Mouse (Mus musculus): ENCODE data around the gene Irgm1. TPM values are rescaled to one million over a fixed set of nuclear protein-coding genes. Genes with fewer than 3 reads are reported as not detected.

Gene Irgm1
- total and polyA plus RNA-seq, 3 experiments, result 25.7 to 58.1 (median 49.0) TPM

DNA sequence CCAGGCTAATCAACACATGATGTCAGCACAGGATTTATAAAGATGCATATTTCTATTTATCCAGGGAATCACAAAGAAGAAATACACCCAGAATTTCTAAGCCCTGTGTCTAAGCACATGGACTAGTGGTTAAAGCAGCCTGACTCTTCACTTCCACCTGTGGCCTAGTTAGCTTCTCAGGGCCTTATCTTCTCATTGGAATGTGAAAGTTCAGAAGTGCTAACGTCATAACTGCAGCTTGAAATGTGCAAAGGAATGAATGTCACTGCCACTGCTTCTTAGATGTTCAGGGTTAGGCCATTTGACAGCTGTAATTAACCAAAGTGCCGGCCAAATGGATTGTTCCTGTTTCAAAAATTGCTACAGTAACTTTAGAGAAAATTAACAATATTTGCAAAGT is 41.2 kb downstream of the Irgm1 start:
- TF ChIP-seq E2F4 (IDR thresholded peaks at IDR 0.05; ENCODE audit: insufficient replicate concordance, low read depth, low read length) (no peak), KAT2A (IDR thresholded peaks at IDR 0.05; ENCODE audit: insufficient replicate concordance, low read length) (no peak), TCF12 (IDR thresholded peaks at IDR 0.05; ENCODE audit: low read depth, low read length) (no peak), POLR2AphosphoS2 (IDR thresholded peaks at IDR 0.05; ENCODE audit: low read depth, low read length) (no peak), CHD1 (IDR thresholded peaks at IDR 0.05; ENCODE audit: low read depth, low read length) (no peak), SMC3 (IDR thresholded peaks at IDR 0.05; ENCODE audit: low read depth, low read length) (no peak), IRF4 (IDR thresholded peaks at IDR 0.05; ENCODE audit: low read depth, low read length) (no peak), MAX (IDR thresholded peaks at IDR 0.05; ENCODE audit: low read length) (no peak), PAX5 (IDR thresholded peaks at IDR 0.05; ENCODE audit: low read length) (no peak), SIN3A (IDR thresholded peaks at IDR 0.05; ENCODE audit: low read length) (no peak), RCOR1 (conservative IDR thresholded peaks at IDR 0.05; ENCODE audit: low read depth, low read length) (no peak), JUN (IDR thresholded peaks at IDR 0.05; ENCODE audit: insufficient read depth, low read depth, low read length) (no peak), MAZ (IDR thresholded peaks at IDR 0.05; ENCODE audit: low read depth, low read length) (no peak), MAFK (IDR thresholded peaks at IDR 0.05; ENCODE audit: insufficient replicate concordance, low read length) (no peak)
- in situ Hi-C loops (cut with MboI; ENCODE audit: low pct_ligation_motif_present, low pct_unique_long_range_greater_than_20kb, low sequenced_read_pairs), result no loop called here

DNA sequence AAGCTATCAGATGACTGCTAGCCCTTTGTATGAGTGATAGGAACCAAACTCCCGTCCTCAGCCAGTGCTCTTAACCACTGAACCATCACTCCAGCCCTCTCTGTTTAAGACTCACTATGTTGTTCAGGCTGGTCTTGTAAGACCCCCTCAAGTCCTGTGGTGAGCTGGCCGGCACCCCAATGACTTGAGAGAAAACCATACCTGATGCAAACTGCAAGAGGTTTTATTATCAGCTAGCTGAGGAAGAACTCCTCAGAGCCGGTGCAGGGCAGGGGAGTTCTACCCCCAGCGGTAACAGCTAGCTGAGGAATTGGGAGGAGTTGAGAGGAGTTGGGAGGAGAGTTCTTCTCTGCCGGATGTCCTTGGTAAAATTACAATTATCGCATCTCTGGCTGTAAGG is 43.6 kb downstream of the Irgm1 start:
- no peak overlapping the region for H3K4me3 ChIP-seq (replicated peaks in 1 of 3; ENCODE audit: low read depth in 2 of 3, low read length in 2 of 3, poor library complexity in 1 of 3)
- in situ Hi-C loops (cut with MboI; ENCODE audit: low pct_ligation_motif_present, low pct_unique_long_range_greater_than_20kb, low sequenced_read_pairs) (no loop called here), dilution Hi-C loops (cut with MboI; ENCODE audit: extremely low pct_ligation_motif_present, extremely low pct_unique_long_range_greater_than_20kb, low sequenced_read_pairs) (no loop called here)
- H3K9me3 ChIP-seq (replicated peaks; ENCODE audit: low read length), result peaks cover 12% of the 10 kb centered on the region
- peaks cover 11% of the 10 kb centered on the region for H3K27me3 ChIP-seq (replicated peaks)
- peaks cover 12 to 20% of the 10 kb centered on the region in 2 experiments for H3K4me1 ChIP-seq (ENCODE audit: control insufficient read depth in 1 of 2, insufficient read depth in 2 of 2)
- H3K9ac ChIP-seq (ENCODE audit: insufficient read depth, low read depth), result no peak overlapping the region
- TF ChIP-seq CHD2 (IDR thresholded peaks at IDR 0.05; ENCODE audit: low read length) (no peak), PAX5 (IDR thresholded peaks at IDR 0.05; ENCODE audit: low read length) (no peak), SIN3A (IDR thresholded peaks at IDR 0.05; ENCODE audit: low read length) (no peak), NELFE (IDR thresholded peaks at IDR 0.05; ENCODE audit: low read depth, low read length) (no peak), E2F4 (IDR thresholded peaks at IDR 0.05; ENCODE audit: insufficient replicate concordance, low read depth, low read length) (no peak), NRF1 (IDR thresholded peaks at IDR 0.05; ENCODE audit: low read depth, low read length) (no peak), TCF12 (IDR thresholded peaks at IDR 0.05; ENCODE audit: low read depth, low read length) (no peak), TBP (conservative IDR thresholded peaks at IDR 0.05; ENCODE audit: low read depth, low read length) (no peak)
- no peaks in the 10 kb centered on the region for H3K79me2 ChIP-seq (replicated peaks; ENCODE audit: control insufficient read depth, extremely low read depth, insufficient read depth, poor library complexity, severe bottlenecking)
- H3K27ac ChIP-seq (ENCODE audit: insufficient read depth, low read depth), result no peak overlapping the region
- DNase-seq (ENCODE audit: extremely low read depth), result no peak
- H3K4me2 ChIP-seq (ENCODE audit: insufficient read depth, low read depth, poor library complexity, severe bottlenecking), result no peak overlapping the region
- no peaks in the 10 kb centered on the region for H3K36me3 ChIP-seq (replicated peaks in 1 of 2; ENCODE audit: control insufficient read depth in 1 of 2, insufficient read depth in 1 of 2, low read length in 1 of 2)

More for the DNA sequence above, 41.2 kb downstream of the Irgm1 start:
- Histone ChIP-seq H3K4me2 (ENCODE audit: insufficient read depth, low read depth, poor library complexity, severe bottlenecking) (no peak overlapping the region), H3K36me3 (replicated peaks in 1 of 2; ENCODE audit: control insufficient read depth in 1 of 2, insufficient read depth in 1 of 2, low read length in 1 of 2) (no peaks in the 10 kb centered on the region), H3K4me1 (ENCODE audit: control insufficient read depth in 1 of 2, insufficient read depth in 2 of 2) (peaks cover 7 to 14% of the 10 kb centered on the region in 2 experiments; a peak in 3 of 4 replicates), H3K27ac (ENCODE audit: insufficient read depth, low read depth) (no peak overlapping the region), H3K4me3 (replicated peaks in 1 of 3; ENCODE audit: low read depth in 2 of 3, low read length in 2 of 3, poor library complexity in 1 of 3) (no peak overlapping the region), H3K79me2 (replicated peaks; ENCODE audit: control insufficient read depth, extremely low read depth, insufficient read depth, poor library complexity, severe bottlenecking) (no peaks in the 10 kb centered on the region), H3K9me3 (replicated peaks; ENCODE audit: low read length) (peaks cover 12% of the 10 kb centered on the region), H3K9ac (ENCODE audit: insufficient read depth, low read depth) (no peak overlapping the region), H3K27me3 (replicated peaks) (peaks cover 2% of the 10 kb centered on the region)
- DNase-seq (ENCODE audit: extremely low read depth), result no peak
- dilution Hi-C loops (cut with MboI; ENCODE audit: extremely low pct_ligation_motif_present, extremely low pct_unique_long_range_greater_than_20kb, low sequenced_read_pairs), result no loop called here

All from CH12.LX (cell line).